ENCODE assay signal across 17 mouse cellular contexts in the genomic region with DNA sequence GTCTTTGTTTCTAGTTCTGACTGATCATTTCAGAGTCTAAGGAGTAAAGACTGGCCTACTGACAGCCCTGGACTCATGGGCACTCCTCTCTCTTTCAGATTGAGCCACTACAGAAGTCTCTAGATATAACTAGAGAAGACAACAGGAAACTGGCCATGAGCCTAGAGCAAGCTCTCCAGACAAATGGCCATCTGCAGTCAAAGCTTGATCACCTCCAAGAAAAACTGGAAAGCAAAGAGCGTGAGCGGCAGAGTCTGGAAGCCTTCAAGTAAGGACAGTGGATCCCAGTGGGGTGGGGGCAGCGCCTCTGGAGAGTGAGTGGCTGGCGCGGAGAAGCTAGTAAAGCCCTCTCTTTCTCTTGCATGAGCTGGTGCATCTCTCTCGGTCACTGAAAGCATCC.
DNase-seq lines count a peak whose midpoint lies in the region; TF ChIP-seq lines count a peak whose summit lies in the region.
"Had no signal": no experiment of that assay in that cellular context is flagged by ENCODE, and none has a peak within 500 bp of the region (broad histone marks: within the 10 kb centered on the region; RNA-seq: fewer than 3 reads in every experiment).

No protein-coding gene starts in this region.

- H3K4me1 ChIP-seq in heart, embryonic 10.5 days = no peaks in the 10 kb centered on the region
- H3K4me1 ChIP-seq: embryonic facial prominence, embryonic 10.5 days; forebrain, embryonic 13.5 days; hindbrain, embryonic 15.5 days; kidney, embryonic 15.5 days had no signal

- TF ChIP-seq CTCF in gastrocnemius, adult 2 months (IDR thresholded peaks at IDR 0.05) = no peak

- H3K27me3 ChIP-seq in heart, embryonic 10.5 days (ENCODE audit: insufficient read depth, poor library complexity, severe bottlenecking) = no peaks in the 10 kb centered on the region
- H3K27me3 ChIP-seq: forebrain, embryonic 13.5 days; hindbrain, embryonic 15.5 days; kidney, embryonic 15.5 days had no signal

- no peak overlapping the region for H3K4me3 ChIP-seq in gastrocnemius, adult 2 months
- no peak overlapping the region for H3K4me3 ChIP-seq in heart, embryonic 10.5 days
- H3K4me3 ChIP-seq: embryonic facial prominence, embryonic 10.5 days; forebrain, embryonic 13.5 days; heart, adult 2 months; hindbrain, embryonic 15.5 days; kidney, embryonic 15.5 days had no signal

- no peak overlapping the region for H3K27ac ChIP-seq in gastrocnemius, adult 2 months
- no peak overlapping the region for H3K27ac ChIP-seq in heart, embryonic 10.5 days
- H3K27ac ChIP-seq: embryonic facial prominence, embryonic 10.5 days; forebrain, embryonic 13.5 days; heart, adult 2 months; hindbrain, embryonic 15.5 days; kidney, embryonic 15.5 days had no signal

- intact Hi-C loops in gastrocnemius, adult 2 months (cut with DNase I) = no loop called here

- peak; percentile 61 for DNase-seq in cerebellum, postnatal 10 days
- no peak for DNase-seq in cerebellum, adult 9-11 months
- peak; percentile 24 for DNase-seq in gastrocnemius, adult 2 months
- no peak for DNase-seq in gastrocnemius, postnatal 10 days
- peak; percentile 4 to 12 for DNase-seq in heart, adult 18-20 months
- DNase-seq in heart, embryonic 10.5 days (ENCODE audit: low spot score) = no peak
- peak; percentile 2 for DNase-seq in lung, postnatal 10 days
- no peak for DNase-seq in lung, postnatal 25 days (ENCODE audit: low spot score)
- DNase-seq: adrenal gland, postnatal 10 days; forebrain, postnatal 0 days; heart, adult 2 months; heart, postnatal 36 days; kidney, adult 2 months had no signal

- no peaks in the 10 kb centered on the region for H3K36me3 ChIP-seq in heart, embryonic 10.5 days
- H3K36me3 ChIP-seq: embryonic facial prominence, embryonic 10.5 days; hindbrain, embryonic 15.5 days; kidney, embryonic 15.5 days had no signal

- 85% methylated on average over 6 of the region's 6 CpGs for WGBS in heart, embryonic 10.5 days

- no peaks in the 10 kb centered on the region for H3K9me3 ChIP-seq in heart, embryonic 10.5 days
- H3K9me3 ChIP-seq: embryonic facial prominence, embryonic 10.5 days; forebrain, embryonic 13.5 days; hindbrain, embryonic 15.5 days; kidney, embryonic 15.5 days had no signal

Comparison
In these comparisons a context has a peak if more than half of its experiments do, and no peak if none do; other contexts are left out.
1. DNase-seq: peak in cerebellum, postnatal 10 days (2 of 2), gastrocnemius, adult 2 months (single experiment), heart, adult 18-20 months (2 of 2) and lung, postnatal 10 days (single experiment); none in cerebellum, adult 9-11 months (single experiment), gastrocnemius, postnatal 10 days (single experiment), heart, embryonic 10.5 days (single experiment) and lung, postnatal 25 days (single experiment).